Mouse (Mus musculus) midbrain, embryonic 14.5 days (tissue): ENCODE measurements around the gene Dyrk1a. TPM values are rescaled to one million over a fixed set of nuclear protein-coding genes. Genes with fewer than 3 reads are reported as not detected.
A peak's percentile ranks its signal among the peaks of the same experiment; 100 is the strongest.

ENCODE experiments used
- ATAC-seq: fragments of 200-750 bp; cut with Nextera tagmentation; 2 replicates; pipeline ENCODE4 v1.8.0; 2017; ENCODE audit warnings: moderate number of reproducible peaks, moderate library complexity; ENCODE audit not compliant: low FRiP score, low TSS enrichment
- DNase-seq: peaks from one replicate; pipeline ENCODE4 v3.0.0-alpha.2; 2015
- H3K27ac ChIP-seq: fragments of 300-500 bp; sonication (generic); replicated peaks from 2 replicates; pipeline ENCODE4 v1.5.1; 2014; ENCODE audit warnings: mild to moderate bottlenecking, low read depth, low read length, moderate library complexity
- H3K27me3 ChIP-seq: fragments of 300-500 bp; sonication (generic); 2 replicates; pipeline ENCODE4 v1.6.1; 2014; ENCODE audit warnings: low read length, control low read depth, mixed read lengths; ENCODE audit not compliant: control insufficient read depth, insufficient read depth
- H3K36me3 ChIP-seq: fragments of 300-500 bp; sonication (generic); 2 replicates; pipeline ENCODE4 v1.6.1; 2014; ENCODE audit warnings: low read length, control low read depth; ENCODE audit not compliant: control insufficient read depth, insufficient read depth
- H3K4me1 ChIP-seq: fragments of 300-500 bp; sonication (generic); 2 replicates; pipeline ENCODE4 v1.6.1; 2014; ENCODE audit warnings: mild to moderate bottlenecking, antibody characterized with exemption, low read length, control low read depth; ENCODE audit not compliant: control insufficient read depth, insufficient read depth
- H3K4me2 ChIP-seq: fragments of 300-500 bp; sonication (generic); 2 replicates; pipeline ENCODE4 v1.6.1; 2014; ENCODE audit warnings: mild to moderate bottlenecking, low read length, moderate library complexity
- H3K4me3 ChIP-seq: fragments of 300-500 bp; sonication (generic); replicated peaks from 2 replicates; pipeline ENCODE4 v1.5.1; 2014; ENCODE audit warnings: low read depth, low read length
- H3K9ac ChIP-seq: fragments of 300-500 bp; sonication (generic); replicated peaks from 2 replicates; pipeline ENCODE4 v1.6.1; 2014; ENCODE audit warnings: mild to moderate bottlenecking, low read length, moderate library complexity
- H3K9me3 ChIP-seq: fragments of 300-500 bp; sonication (generic); 2 replicates; pipeline ENCODE4 v1.6.1; 2016; ENCODE audit warnings: low read length, control low read depth, mixed read lengths; ENCODE audit not compliant: control insufficient read depth
- WGBS: fragments of 180-500 bp; shearing (Covaris S2); extraction: QIAGEN DNeasy Blood & Tissue Kit; methylation state at CpG from one replicate; pipeline ENCODE4 v1.1.7; 2014; 5-methylcytosine and 5-hydroxymethylcytosine counted together
- polyA plus RNA-seq: library from polyadenylated mRNA; unstranded; fragments of >200 nt; fragmentation: Nextera tagmentation; extraction: Ambion mirVana; gene quantifications from 2 replicates; pipeline ENCODE4 v1.2.1, GENCODE M21; 2014

Dyrk1a gene
- polyA plus RNA-seq, 1 experiment from 2014 or later, result 16.8 TPM

GRCm38 (mm10) chr16:94596633-94597032 lies 26.8 kb downstream of the Dyrk1a start:
- Histone ChIP-seq H3K4me2 (no peak overlapping the region), H3K9me3 (no peaks in the 10 kb centered on the region), H3K4me3 (no peak overlapping the region), H3K27ac (no peak overlapping the region), H3K36me3 (no peaks in the 10 kb centered on the region), H3K27me3 (no peaks in the 10 kb centered on the region), H3K4me1 (peaks cover 16% of the 10 kb centered on the region; the same call in 1 of the 2 replicates), H3K9ac (no peak overlapping the region)
- 83% methylated on average over 2 of the region's 2 CpGs for WGBS
- DNase-seq, result no peak
- ATAC-seq, result no peak

- Histone ChIP-seq H3K4me2 (no peak overlapping the region), H3K27ac (no peak overlapping the region), H3K36me3 (no peaks in the 10 kb centered on the region), H3K4me1 (peaks cover 25% of the 10 kb centered on the region), H3K27me3 (no peaks in the 10 kb centered on the region), H3K9me3 (no peaks in the 10 kb centered on the region), H3K9ac (no peak overlapping the region), H3K4me3 (no peak overlapping the region)
- DNase-seq, result no peak
- no peak for ATAC-seq
- 73% methylated on average over 1 of the region's 1 CpGs for WGBS
These were observed 27.8 kb downstream of the Dyrk1a start for GRCm38 (mm10) chr16:94597640-94598039.

- no peaks in the 10 kb centered on the region for H3K27me3 ChIP-seq
- ATAC-seq, result no peak
- H3K9ac ChIP-seq, result no peak overlapping the region
- H3K27ac ChIP-seq, result no peak overlapping the region
- peaks cover 30% of the 10 kb centered on the region for H3K4me1 ChIP-seq
- no peak overlapping the region for H3K4me2 ChIP-seq
- no peaks in the 10 kb centered on the region for H3K9me3 ChIP-seq
- H3K4me3 ChIP-seq, result no peak overlapping the region
- 47% methylated on average over 6 of the region's 6 CpGs for WGBS
- DNase-seq, result no peak
- no peaks in the 10 kb centered on the region for H3K36me3 ChIP-seq
These were observed 30.3 kb downstream of the Dyrk1a start for GRCm38 (mm10) chr16:94599977-94600724.

GRCm38 (mm10) chr16:94601089-94601488 lies 31.3 kb downstream of the Dyrk1a start:
- Histone ChIP-seq H3K36me3 (no peaks in the 10 kb centered on the region), H3K27ac (no peak overlapping the region), H3K9me3 (no peaks in the 10 kb centered on the region), H3K4me3 (no peak overlapping the region), H3K27me3 (no peaks in the 10 kb centered on the region), H3K4me1 (peaks cover 30% of the 10 kb centered on the region), H3K4me2 (no peak overlapping the region), H3K9ac (no peak overlapping the region)
- ATAC-seq (no peak), DNase-seq (no peak)
- WGBS, result 78% methylated on average over 5 of the region's 5 CpGs

GRCm38 (mm10) chr16:94601540-94601953 lies 31.7 kb downstream of the Dyrk1a start:
- Histone ChIP-seq H3K9me3 (no peaks in the 10 kb centered on the region), H3K36me3 (no peaks in the 10 kb centered on the region), H3K27ac (no peak overlapping the region; the same call in 1 of the 2 replicates), H3K9ac (no peak overlapping the region), H3K27me3 (no peaks in the 10 kb centered on the region), H3K4me3 (no peak overlapping the region), H3K4me2 (no peak overlapping the region), H3K4me1 (peaks cover 30% of the 10 kb centered on the region)
- DNase-seq (peak; percentile 29), ATAC-seq (no peak)
- 49% methylated on average over 6 of the region's 6 CpGs for WGBS

GRCm38 (mm10) chr16:94602188-94602587 lies 32.4 kb downstream of the Dyrk1a start:
- no peak for ATAC-seq
- no peak overlapping the region for H3K27ac ChIP-seq
- H3K9ac ChIP-seq, result no peak overlapping the region
- no peaks in the 10 kb centered on the region for H3K27me3 ChIP-seq
- no peaks in the 10 kb centered on the region for H3K9me3 ChIP-seq
- H3K4me2 ChIP-seq, result no peak overlapping the region
- H3K36me3 ChIP-seq, result no peaks in the 10 kb centered on the region
- DNase-seq, result no peak
- WGBS, result 85% methylated on average over 1 of the region's 1 CpGs
- no peak overlapping the region for H3K4me3 ChIP-seq
- H3K4me1 ChIP-seq, result peaks cover 30% of the 10 kb centered on the region

GRCm38 (mm10) chr16:94602730-94603129 lies 32.9 kb downstream of the Dyrk1a start:
- no peak overlapping the region for H3K9ac ChIP-seq
- H3K9me3 ChIP-seq, result no peaks in the 10 kb centered on the region
- H3K4me2 ChIP-seq, result no peak overlapping the region
- no peaks in the 10 kb centered on the region for H3K27me3 ChIP-seq
- 59% methylated on average over 4 of the region's 4 CpGs for WGBS
- DNase-seq, result no peak
- peaks cover 30% of the 10 kb centered on the region for H3K4me1 ChIP-seq
- no peak overlapping the region for H3K4me3 ChIP-seq
- H3K36me3 ChIP-seq, result no peaks in the 10 kb centered on the region
- no peak for ATAC-seq
- H3K27ac ChIP-seq, result no peak overlapping the region

GRCm38 (mm10) chr16:94606169-94606568 lies 36.4 kb downstream of the Dyrk1a start:
- no peak overlapping the region for H3K4me3 ChIP-seq
- no peak for ATAC-seq
- 89% methylated on average over 1 of the region's 1 CpGs for WGBS

GRCm38 (mm10) chr16:94607468-94607867 lies 37.7 kb downstream of the Dyrk1a start:
- no peak for ATAC-seq
- 74% methylated on average over 1 of the region's 1 CpGs for WGBS

More at GRCm38 (mm10) chr16:94606169-94606568, 36.4 kb downstream of the Dyrk1a start:
- H3K4me2 ChIP-seq, result no peak overlapping the region
- DNase-seq, result no peak
- H3K4me1 ChIP-seq, result peaks cover 15% of the 10 kb centered on the region
- no peaks in the 10 kb centered on the region for H3K9me3 ChIP-seq
- H3K27ac ChIP-seq, result no peak overlapping the region
- H3K9ac ChIP-seq, result no peak overlapping the region
- no peaks in the 10 kb centered on the region for H3K27me3 ChIP-seq
- H3K36me3 ChIP-seq, result no peaks in the 10 kb centered on the region

More at GRCm38 (mm10) chr16:94607468-94607867, 37.7 kb downstream of the Dyrk1a start:
- Histone ChIP-seq H3K36me3 (no peaks in the 10 kb centered on the region), H3K4me1 (peaks cover 7% of the 10 kb centered on the region), H3K27ac (no peak overlapping the region), H3K9ac (no peak overlapping the region), H3K9me3 (no peaks in the 10 kb centered on the region), H3K4me3 (no peak overlapping the region), H3K27me3 (no peaks in the 10 kb centered on the region), H3K4me2 (no peak overlapping the region)
- DNase-seq, result no peak
